Mouse (Mus musculus): ENCODE results near the gene Slc52a3.

DNA sequence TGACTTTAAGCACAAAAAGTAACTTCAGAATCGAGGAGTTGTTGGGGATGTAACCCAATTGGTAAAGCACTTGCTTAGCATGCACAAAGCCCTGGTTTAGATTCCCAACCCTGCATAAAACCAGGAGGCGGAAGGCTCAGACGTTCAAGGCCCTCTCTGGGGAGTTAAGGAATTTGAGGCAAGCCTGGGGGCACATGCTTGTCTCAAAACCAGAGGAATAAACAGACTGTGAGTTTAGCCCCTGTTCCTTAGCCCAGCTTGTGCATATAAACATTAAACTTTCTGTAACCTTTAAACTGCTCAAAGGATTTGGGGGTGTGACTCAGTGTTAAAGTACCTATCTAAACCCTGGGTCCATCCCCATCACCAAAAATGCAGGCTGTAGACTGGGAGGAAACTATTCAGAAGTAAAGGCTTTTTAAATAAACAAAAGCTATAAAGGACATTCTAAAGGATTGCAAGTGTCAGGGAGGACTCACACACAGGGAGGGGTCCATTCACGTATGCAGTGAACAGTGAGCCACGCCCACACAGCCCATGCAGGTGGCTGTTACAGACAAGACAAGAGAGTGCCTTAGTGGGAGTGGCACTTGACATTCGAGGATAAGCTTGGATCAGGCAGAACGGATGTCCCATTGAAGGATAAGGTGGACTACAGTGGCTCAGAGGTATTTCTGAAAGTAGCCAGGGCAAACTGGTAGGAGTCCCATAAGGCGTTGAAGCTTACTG lies 1.6 kb downstream of the Slc52a3 start:
- TF ChIP-seq POLR2A (IDR thresholded peaks at IDR 0.05; ENCODE audit: borderline replicate concordance, low read depth, low read length) (no peak), CTCF (IDR thresholded peaks at IDR 0.05; ENCODE audit: low read depth, low read length) (no peak)

Data from bone marrow macrophage, adult 2 months (primary cell).